Mouse (Mus musculus) megakaryocyte, embryonic 14.5 days (primary cell): Measurements from ENCODE around the gene Cdt1. TPM values are rescaled to one million over a fixed set of nuclear protein-coding genes. Genes with fewer than 3 reads are reported as not detected.

Source experiments
- H3K27me3 ChIP-seq: replicated peaks from 2 replicates; pipeline ENCODE3; 2012; ENCODE audit warnings: inconsistent platforms
- H3K36me3 ChIP-seq: replicated peaks from 2 replicates; pipeline ENCODE3; 2012; ENCODE audit warnings: low read length, inconsistent platforms, mixed read lengths
- H3K4me1 ChIP-seq: 2 replicates; pipeline ENCODE4 v1.6.1; 2012; ENCODE audit warnings: inconsistent platforms
- H3K4me3 ChIP-seq: replicated peaks from 2 replicates; pipeline ENCODE3; 2012; ENCODE audit warnings: moderate library complexity, mild to moderate bottlenecking, inconsistent platforms
- H3K9me3 ChIP-seq: 2 replicates; pipeline ENCODE4 v1.6.1; 2012; ENCODE audit warnings: inconsistent platforms
- FLI1 ChIP-seq: IDR thresholded peaks from 2 replicates; pipeline ENCODE4 v1.6.1; 2012; ENCODE audit warnings: low read length, inconsistent platforms, mixed read lengths
- GATA1 ChIP-seq: IDR thresholded peaks from 3 replicates; pipeline ENCODE4 v1.6.1; 2012; ENCODE audit warnings: mixed read lengths, low read length, inconsistent platforms, borderline replicate concordance
- polyA plus RNA-seq: library from polyadenylated mRNA; stranded (reverse); fragments of >175 nt; gene quantifications from 2 replicates; pipeline ENCODE4 v1.2.3, GENCODE M21; 2012; ENCODE audit warnings: low replicate concordance; ENCODE audit not compliant: insufficient read depth

Gene Cdt1
- 68.9 and 81.7 TPM in 2 replicates for polyA plus RNA-seq

DNA sequence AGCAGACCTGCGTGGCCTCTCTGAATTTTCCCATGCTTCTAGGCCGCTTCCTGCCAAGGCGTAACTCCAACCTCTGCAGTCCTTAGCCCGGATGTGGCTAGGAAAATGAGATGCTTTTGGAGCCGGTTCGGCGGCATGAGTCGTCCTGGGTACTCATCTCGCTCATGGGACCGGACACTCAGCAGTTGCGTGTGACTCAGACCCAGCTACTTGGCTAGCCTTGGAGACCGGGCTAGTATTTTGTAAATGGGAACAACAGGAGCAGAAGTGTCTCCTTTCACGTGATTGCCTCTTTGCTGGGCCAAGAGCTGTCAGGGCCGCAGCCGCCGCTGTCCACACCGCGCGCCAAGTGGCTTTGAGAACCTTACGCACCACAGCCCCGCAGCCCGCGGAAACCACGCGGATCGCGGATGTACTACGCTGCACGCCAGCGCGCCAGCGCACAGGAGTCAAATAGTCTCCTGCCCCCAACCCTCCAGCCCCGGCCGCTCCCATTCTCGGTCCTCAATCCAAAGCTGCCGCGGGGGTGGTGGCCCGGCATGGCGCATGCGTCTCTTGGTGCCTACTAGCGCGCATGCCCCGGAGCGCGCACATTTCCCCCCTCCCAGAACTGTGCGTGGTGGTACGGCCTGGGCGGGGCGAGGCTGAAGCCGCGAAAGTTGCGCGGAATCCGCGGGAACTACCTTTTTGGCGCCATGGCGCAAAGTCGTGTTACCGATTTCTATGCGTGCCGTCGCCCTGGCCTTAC is at the start of gene Cdt1:
Gene Cdt1, plus strand, starts transcription at position 655 of the 748 bp plus-strand sequence.
- TF ChIP-seq FLI1 (peak; percentile 47; the same call in 1 of the 2 replicates), GATA1 (no peak)

DNA sequence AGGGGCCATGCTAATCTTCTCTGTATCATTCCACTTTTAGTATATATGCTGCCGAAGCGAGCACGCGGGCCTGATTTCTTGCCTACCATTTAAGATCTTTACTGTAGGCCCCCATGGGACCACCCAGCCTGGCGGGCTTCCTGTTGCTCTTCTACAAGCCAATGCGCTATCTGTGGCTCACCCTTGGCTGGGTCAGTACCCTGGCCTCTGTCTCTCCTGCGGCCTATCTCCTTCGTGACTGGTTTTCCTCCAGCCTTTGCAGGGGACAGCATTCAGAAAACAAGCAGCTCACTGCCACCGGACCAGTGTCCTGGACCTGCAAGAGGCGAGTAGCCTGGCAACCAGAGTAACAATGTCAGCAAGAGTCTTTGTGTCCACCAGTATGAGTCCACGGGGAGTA is 47.2 kb upstream of the Cdt1 start:
- Histone ChIP-seq H3K4me1 (peaks cover 79% of the 10 kb centered on the region), H3K36me3 (peaks cover 24% of the 10 kb centered on the region), H3K4me3 (no peak overlapping the region), H3K27me3 (no peaks in the 10 kb centered on the region), H3K9me3 (no peaks in the 10 kb centered on the region)
- TF ChIP-seq GATA1 = no peak
- no peak for TF ChIP-seq FLI1

More for the DNA sequence above, at the start of gene Cdt1:
- Histone ChIP-seq H3K27me3 (no peaks in the 10 kb centered on the region), H3K4me3 (peak within 1 kb of the TSS; percentile 97), H3K9me3 (no peaks in the 10 kb centered on the region), H3K36me3 (peaks cover 35% of the 10 kb centered on the region), H3K4me1 (peaks cover 62% of the 10 kb centered on the region)

DNA sequence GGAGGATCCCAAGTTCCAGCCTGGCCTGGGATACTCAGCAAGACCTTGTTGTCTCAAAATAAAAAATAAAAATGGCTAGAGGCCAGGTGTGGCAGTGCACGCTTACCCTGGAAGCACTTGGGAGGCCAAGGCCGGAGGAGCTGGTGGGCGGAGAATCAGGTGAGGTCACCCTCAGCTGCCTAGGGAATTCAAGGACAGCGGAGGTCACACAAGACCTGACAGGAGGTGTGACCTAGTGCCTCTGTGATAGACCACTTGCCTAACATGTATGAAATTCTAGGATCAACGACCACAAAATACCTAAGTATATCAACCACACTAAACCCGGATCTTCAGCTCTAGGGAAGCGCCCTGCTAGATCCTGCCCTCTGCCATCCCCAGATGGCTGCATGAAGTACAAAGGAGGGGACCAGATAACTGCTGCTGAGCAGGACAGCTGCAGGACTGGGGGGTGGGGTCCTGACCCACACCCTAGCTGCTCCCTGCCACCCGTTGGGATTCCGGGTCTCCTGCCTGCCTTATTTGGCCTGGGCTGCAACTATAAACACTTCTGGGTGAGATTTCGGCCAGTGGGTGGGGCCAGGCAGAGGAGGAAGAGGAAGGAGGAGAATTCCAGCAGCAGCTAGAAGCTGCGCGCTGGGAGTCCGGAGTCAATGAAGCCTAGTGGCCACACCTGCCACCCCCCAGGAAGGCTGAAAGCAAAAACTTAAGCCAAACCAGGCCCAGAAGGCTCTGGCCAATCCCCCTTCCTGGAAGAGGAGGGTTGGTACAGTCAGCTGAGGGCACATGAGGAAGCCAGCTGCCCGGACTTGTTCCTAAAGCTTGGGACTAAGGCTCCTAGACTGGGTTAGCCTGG is 44.8 kb upstream of the Cdt1 start:
- peaks cover 26% of the 10 kb centered on the region for H3K36me3 ChIP-seq

DNA sequence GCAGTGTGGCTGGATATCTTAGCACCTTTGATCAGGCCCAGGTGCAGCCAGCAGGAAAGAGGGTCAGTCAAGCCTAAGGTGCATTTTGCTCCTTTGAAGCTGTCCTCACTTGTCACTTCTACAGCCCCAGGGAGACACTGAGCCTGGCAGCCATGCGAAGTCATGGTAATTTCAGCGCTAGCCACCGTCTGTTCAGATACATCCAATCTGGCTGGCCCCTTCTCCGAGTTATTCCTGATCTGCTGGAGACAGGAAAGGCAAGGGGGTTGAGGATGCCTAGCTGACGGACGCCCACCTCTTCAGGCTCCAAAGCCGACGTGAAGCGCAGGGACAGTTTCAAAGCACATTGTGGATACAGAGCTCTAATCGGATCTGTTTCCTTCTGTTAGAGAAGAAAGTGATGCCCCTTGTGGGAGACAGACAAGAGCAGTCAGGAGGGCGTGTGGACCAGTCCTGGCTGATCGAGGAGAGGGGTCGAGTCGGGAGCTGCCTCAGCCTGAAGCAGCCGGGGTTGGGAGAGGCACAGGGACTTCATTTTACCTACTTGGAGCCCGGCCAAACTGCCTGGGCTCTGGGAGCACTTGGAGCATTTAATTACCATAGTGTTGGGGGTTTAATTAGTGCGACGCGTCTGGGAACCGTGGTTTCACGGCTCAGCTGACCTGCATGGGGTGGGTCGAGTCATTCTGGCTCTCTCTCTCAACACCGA is 44.0 kb upstream of the Cdt1 start:
- H3K36me3 ChIP-seq = peaks cover 23% of the 10 kb centered on the region
- no peak for TF ChIP-seq FLI1
- TF ChIP-seq GATA1 = no peak
- H3K27me3 ChIP-seq = no peaks in the 10 kb centered on the region
- H3K4me3 ChIP-seq = peak overlapping the region; percentile 72
- H3K4me1 ChIP-seq = peaks cover 77% of the 10 kb centered on the region
- 0 out of 2 replicates have a peak, but pooled peaks cover 4% of the 10 kb centered on the region for H3K9me3 ChIP-seq

More for the DNA sequence above, 44.8 kb upstream of the Cdt1 start:
- Histone ChIP-seq H3K4me3 (peak overlapping the region; percentile 72), H3K4me1 (peaks cover 84% of the 10 kb centered on the region), H3K9me3 (0 out of 2 replicates have a peak, but pooled peaks cover 1% of the 10 kb centered on the region), H3K27me3 (no peaks in the 10 kb centered on the region)
- TF ChIP-seq GATA1 (no peak), FLI1 (no peak)

DNA sequence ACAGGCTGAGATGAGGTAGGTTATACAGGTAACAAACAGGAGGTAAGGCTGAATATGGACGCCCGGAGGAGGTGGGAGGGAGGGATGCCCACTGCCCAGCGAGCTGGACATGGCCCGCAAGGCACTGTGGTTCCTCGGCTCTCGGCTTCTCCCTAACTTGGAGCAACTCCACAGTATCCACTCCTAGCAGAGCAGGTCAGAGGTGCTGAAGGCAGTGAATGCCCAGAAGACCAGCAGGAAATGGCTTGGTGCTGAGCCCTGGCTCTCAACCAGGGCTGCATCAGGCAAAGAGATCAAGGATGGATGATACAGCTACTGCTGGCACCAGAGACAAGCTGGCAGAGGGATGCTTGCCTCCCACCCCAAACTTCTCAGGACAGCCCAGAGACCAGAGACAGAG is 43.3 kb upstream of the Cdt1 start:
- Histone ChIP-seq H3K36me3 (peaks cover 27% of the 10 kb centered on the region), H3K4me1 (peaks cover 70% of the 10 kb centered on the region), H3K4me3 (no peak overlapping the region), H3K27me3 (no peaks in the 10 kb centered on the region), H3K9me3 (0 out of 2 replicates have a peak, but pooled peaks cover 4% of the 10 kb centered on the region)
- TF ChIP-seq FLI1 (no peak), GATA1 (no peak)

DNA sequence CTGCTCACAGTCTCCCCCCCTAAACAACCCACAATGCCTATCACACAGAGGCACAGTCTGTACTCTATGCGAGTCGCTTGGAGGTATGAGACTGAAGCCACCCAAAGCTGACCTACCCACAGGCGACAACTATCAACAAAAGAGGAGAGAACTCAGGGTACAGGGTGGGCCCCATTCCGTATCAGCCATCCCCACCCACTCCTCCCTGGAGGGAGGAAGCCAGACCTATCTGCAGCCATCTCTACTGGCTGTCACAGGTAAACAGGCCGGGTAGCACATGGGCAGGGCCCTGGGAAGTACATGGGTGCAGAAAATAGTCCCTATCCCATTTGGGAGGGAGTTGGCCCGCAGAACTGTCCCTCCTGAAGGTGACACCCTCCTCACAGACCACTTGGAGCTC is 42.8 kb upstream of the Cdt1 start:
- 0 out of 2 replicates have a peak, but pooled peaks cover 4% of the 10 kb centered on the region for H3K9me3 ChIP-seq
- peaks cover 66% of the 10 kb centered on the region for H3K4me1 ChIP-seq
- no peak overlapping the region for H3K4me3 ChIP-seq
- TF ChIP-seq FLI1 (no peak), GATA1 (no peak)
- H3K36me3 ChIP-seq = peaks cover 30% of the 10 kb centered on the region
- H3K27me3 ChIP-seq = no peaks in the 10 kb centered on the region

DNA sequence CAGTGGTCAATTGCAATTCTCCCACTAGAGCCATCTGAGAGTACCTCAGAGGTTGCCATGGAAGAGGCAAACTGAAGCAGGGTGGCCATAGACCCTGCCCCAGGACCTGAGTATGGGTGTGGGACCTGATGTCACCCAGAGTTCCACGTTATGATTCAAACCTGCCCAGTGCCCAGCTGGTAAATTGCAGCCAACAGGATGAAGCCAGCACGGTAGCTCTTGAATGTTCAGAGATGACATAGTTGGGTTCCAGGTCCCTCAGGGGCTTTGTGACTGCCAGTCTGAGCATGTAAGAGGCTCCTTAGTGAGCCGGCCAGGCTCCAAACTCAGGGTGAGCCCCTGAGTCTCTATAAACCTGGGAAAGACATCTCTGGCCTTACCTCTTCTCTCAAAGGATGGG is 41.7 kb upstream of the Cdt1 start:
- TF ChIP-seq FLI1 (no peak), GATA1 (no peak)
- Histone ChIP-seq H3K27me3 (no peaks in the 10 kb centered on the region), H3K9me3 (0 out of 2 replicates have a peak, but pooled peaks cover 4% of the 10 kb centered on the region), H3K36me3 (peaks cover 30% of the 10 kb centered on the region), H3K4me1 (peaks cover 65% of the 10 kb centered on the region), H3K4me3 (no peak overlapping the region)

DNA sequence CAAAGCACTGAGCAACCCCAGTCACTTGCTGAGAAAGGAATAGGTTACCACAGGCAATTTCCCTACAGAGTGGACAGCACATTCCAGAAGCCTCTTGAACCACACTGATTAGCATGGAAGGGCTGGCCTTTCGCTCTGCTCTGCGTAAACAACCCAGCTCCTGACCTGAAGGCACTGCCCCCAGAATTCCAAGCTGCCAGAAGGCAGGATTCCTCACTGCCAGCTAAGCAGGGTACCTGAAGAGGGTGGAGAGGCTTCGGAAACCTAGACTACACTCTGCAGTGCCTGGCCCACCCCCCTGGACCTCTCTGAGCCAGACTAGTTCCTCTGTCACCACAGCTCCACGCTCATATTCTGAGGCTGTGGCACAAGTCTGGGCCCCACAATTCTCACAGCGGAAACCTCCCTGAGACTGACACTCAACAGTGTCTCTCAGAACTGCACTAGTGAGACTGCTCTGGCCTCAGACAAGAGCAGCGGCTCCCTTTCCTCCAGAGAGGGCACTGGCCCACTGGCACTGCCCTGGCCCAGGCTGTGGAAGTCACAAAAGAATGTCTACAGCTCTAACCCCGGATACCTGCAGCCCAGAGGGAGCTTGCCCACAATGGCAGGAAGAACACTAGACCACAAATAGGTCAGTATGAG is 41.2 kb upstream of the Cdt1 start:
- 0 out of 2 replicates have a peak, but pooled peaks cover 4% of the 10 kb centered on the region for H3K9me3 ChIP-seq
- H3K4me3 ChIP-seq = no peak overlapping the region
- TF ChIP-seq FLI1 (no peak), GATA1 (no peak)
- H3K36me3 ChIP-seq = peaks cover 34% of the 10 kb centered on the region
- H3K4me1 ChIP-seq = peaks cover 71% of the 10 kb centered on the region
- no peaks in the 10 kb centered on the region for H3K27me3 ChIP-seq

- TF ChIP-seq GATA1 (no peak), FLI1 (no peak)
- peaks cover 43% of the 10 kb centered on the region for H3K36me3 ChIP-seq
- peaks cover 78% of the 10 kb centered on the region for H3K4me1 ChIP-seq
- H3K27me3 ChIP-seq = no peaks in the 10 kb centered on the region
- H3K4me3 ChIP-seq = no peak overlapping the region
- H3K9me3 ChIP-seq = 0 out of 2 replicates have a peak, but pooled peaks cover 4% of the 10 kb centered on the region
Measured at GRCm38 (mm10) chr8:122527937-122528336, 39.9 kb upstream of the Cdt1 start.
